In genomic region chr1:87086196-87086595, GRCm38 (mm10) we compare ENCODE assay signal across 25 mouse cellular contexts. TPM values are rescaled to one million over a fixed set of nuclear protein-coding genes. Genes with fewer than 3 reads are reported as not detected.
DNase-seq lines count a peak whose midpoint lies in the region; ATAC-seq and TF ChIP-seq lines count a peak whose summit lies in the region.
"Had no signal": no experiment of that assay in that cellular context is flagged by ENCODE, and none has a peak within 500 bp of the region (broad histone marks: within the 10 kb centered on the region; RNA-seq: fewer than 3 reads in every experiment).

No protein-coding gene starts in this region.

- H3K4me2 ChIP-seq in lung, postnatal 0 days (replicated peaks; ENCODE audit: low read depth, low read length), result no peak overlapping the region
- H3K4me2 ChIP-seq: embryonic facial prominence, embryonic 13.5 days; forebrain, embryonic 12.5 days; heart, embryonic 11.5 days; heart, embryonic 15.5 days; hindbrain, embryonic 14.5 days had no signal

- no peaks in the 10 kb centered on the region for H3K36me3 ChIP-seq in kidney, adult 2 months (ENCODE audit: control insufficient read depth, insufficient read depth, low read length)
- H3K36me3 ChIP-seq in lung, postnatal 0 days (ENCODE audit: insufficient read depth, low read length), result no peaks in the 10 kb centered on the region
- H3K36me3 ChIP-seq: embryonic facial prominence, embryonic 13.5 days; forebrain, embryonic 12.5 days; G1E; heart, embryonic 15.5 days; hindbrain, embryonic 10.5 days had no signal

- no peak overlapping the region for H3K27ac ChIP-seq in kidney, adult 2 months (ENCODE audit: insufficient read depth, low read depth, low read length)
- no peak overlapping the region for H3K27ac ChIP-seq in lung, postnatal 0 days (ENCODE audit: low read length)
- H3K27ac ChIP-seq: embryonic facial prominence, embryonic 13.5 days; forebrain, embryonic 12.5 days; heart, adult 2 months; heart, embryonic 15.5 days; hindbrain, embryonic 10.5 days; hindbrain, embryonic 14.5 days had no signal

- WGBS in kidney, adult 2 months, result 46% methylated on average over 4 of the region's 4 CpGs
- 47% methylated on average over 4 of the region's 4 CpGs for WGBS in lung, postnatal 0 days

- TF ChIP-seq EP300 in lung, postnatal 0 days (IDR thresholded peaks at IDR 0.05), result no peak

- TF ChIP-seq CTCF in kidney, adult 2 months (conservative IDR thresholded peaks at IDR 0.05; ENCODE audit: insufficient read depth, insufficient read length, low read depth, low read length), result no peak
- no peak for TF ChIP-seq CTCF in lung, postnatal 0 days (IDR thresholded peaks at IDR 0.05)

- H3K9me3 ChIP-seq in lung, postnatal 0 days (ENCODE audit: low read length), result no peaks in the 10 kb centered on the region
- H3K9me3 ChIP-seq: embryonic facial prominence, embryonic 13.5 days; forebrain, embryonic 12.5 days; G1E; heart, embryonic 15.5 days; hindbrain, embryonic 10.5 days had no signal

- no peak for TF ChIP-seq POLR2A in kidney, adult 2 months (IDR thresholded peaks at IDR 0.05; ENCODE audit: low read depth, low read length)

- intact Hi-C loops in left cerebral cortex, postnatal 10 days (cut with DNase I), result no loop called here

- no peaks in the 10 kb centered on the region for H3K27me3 ChIP-seq in kidney, adult 2 months (replicated peaks; ENCODE audit: control insufficient read depth, insufficient read depth, low read length)
- H3K27me3 ChIP-seq in lung, postnatal 0 days (replicated peaks; ENCODE audit: insufficient read depth, low read length), result no peaks in the 10 kb centered on the region
- H3K27me3 ChIP-seq: forebrain, embryonic 12.5 days; heart, embryonic 15.5 days had no signal

- no peak overlapping the region for H3K9ac ChIP-seq in lung, postnatal 0 days (replicated peaks; ENCODE audit: low read depth)
- H3K9ac ChIP-seq: embryonic facial prominence, embryonic 13.5 days; forebrain, embryonic 12.5 days; heart, embryonic 15.5 days; hindbrain, embryonic 14.5 days had no signal

- no peaks in the 10 kb centered on the region for H3K4me1 ChIP-seq in kidney, adult 2 months (ENCODE audit: control insufficient read depth, insufficient read depth, low read length)
- H3K4me1 ChIP-seq in lung, postnatal 0 days (ENCODE audit: insufficient read depth, low read depth, low read length), result no peaks in the 10 kb centered on the region
- H3K4me1 ChIP-seq: embryonic facial prominence, embryonic 13.5 days; forebrain, embryonic 12.5 days; heart, embryonic 15.5 days; hindbrain, embryonic 10.5 days had no signal

- no peak for ATAC-seq in lung, postnatal 0 days
- ATAC-seq: CD4-positive, CD25-positive, alpha-beta regulatory T cell, adult 4 months; forebrain, embryonic 16.5 days had no signal

- H3K4me3 ChIP-seq in kidney, adult 2 months (ENCODE audit: insufficient read depth, low read depth, low read length), result no peak overlapping the region
- no peak overlapping the region for H3K4me3 ChIP-seq in lung, postnatal 0 days (ENCODE audit: low read depth, low read length)
- H3K4me3 ChIP-seq: embryonic facial prominence, embryonic 13.5 days; forebrain, embryonic 12.5 days; heart, adult 2 months; heart, embryonic 15.5 days; hindbrain, embryonic 10.5 days had no signal

- DNase-seq in kidney, adult 2 months, result peak; percentile 22
- no peak for DNase-seq in kidney, adult 11 months
- peak; percentile 7 for DNase-seq in lung, postnatal 25 days (ENCODE audit: low spot score)
- DNase-seq in lung, postnatal 0 days (ENCODE audit: low spot score), result no peak
- peak; percentile 61 for DNase-seq in adipocyte (ENCODE audit: low spot score)
- DNase-seq in left cerebral cortex, postnatal 10 days (ENCODE audit: extremely low spot score in 1 of 2, low spot score in 2 of 2), result no peak
- DNase-seq: adrenal gland, adult 2 months; B cell, adult 2 months; cerebellum, adult 11-12 months; cerebellum, adult 9-11 months; cerebellum, postnatal 36 days; gastrocnemius, postnatal 10 days; heart, adult 2 months had no signal

RNA-seq across cellular contexts. Expression of gene Alppl2, which starts 3.5 kb away (rescaled TPM):
- not detected in 2 replicates for polyA plus RNA-seq in kidney, adult 2 months (2012; rRNA removed)
- polyA plus RNA-seq in lung, postnatal 0 days (2015; fragmentation: Nextera tagmentation; extraction: Ambion mirVana), result 0.06 TPM in 1 of 2 replicates, not detected in the other
- total RNA-seq in left cerebral cortex, postnatal 10 days (2021), result not detected
- total RNA-seq: adrenal gland, adult 2 months; G1E; gastrocnemius, postnatal 10 days; gastrocnemius, postnatal 4 days; heart, adult 2 months; heart, postnatal 25 days had no signal
- polyA plus RNA-seq: adrenal gland, adult 2 months; CD4-positive, CD25-positive, alpha-beta regulatory T cell, adult 4 months; embryonic facial prominence, embryonic 13.5 days; forebrain, embryonic 12.5 days; forebrain, embryonic 16.5 days; frontal cortex, adult 2 months; G1E; heart, adult 2 months; heart, embryonic 11.5 days; heart, embryonic 15.5 days; hindbrain, embryonic 10.5 days; hindbrain, embryonic 14.5 days had no signal

RNA-seq across cellular contexts. Expression of gene Alpi, which starts 15.2 kb away (rescaled TPM):
- polyA plus RNA-seq in kidney, adult 2 months (2012; rRNA removed), result not detected in 2 replicates
- not detected in 2 replicates for polyA plus RNA-seq in lung, postnatal 0 days (2015; fragmentation: Nextera tagmentation; extraction: Ambion mirVana)
- not detected for total RNA-seq in left cerebral cortex, postnatal 10 days (2021)
- total RNA-seq: adrenal gland, adult 2 months; G1E; gastrocnemius, postnatal 10 days; gastrocnemius, postnatal 4 days; heart, adult 2 months; heart, postnatal 25 days had no signal
- polyA plus RNA-seq: CD4-positive, CD25-positive, alpha-beta regulatory T cell, adult 4 months; embryonic facial prominence, embryonic 13.5 days; forebrain, embryonic 12.5 days; forebrain, embryonic 16.5 days; frontal cortex, adult 2 months; G1E; heart, embryonic 11.5 days; heart, embryonic 15.5 days; hindbrain, embryonic 10.5 days; hindbrain, embryonic 14.5 days had no signal

RNA-seq across cellular contexts. Expression of gene Akp3, which starts 38.6 kb away (rescaled TPM):
- not detected in 2 replicates for polyA plus RNA-seq in kidney, adult 2 months (2012; rRNA removed)
- polyA plus RNA-seq in lung, postnatal 0 days (2015; fragmentation: Nextera tagmentation; extraction: Ambion mirVana), result not detected in 2 replicates
- not detected for total RNA-seq in left cerebral cortex, postnatal 10 days (2021)
- total RNA-seq: adrenal gland, adult 2 months; gastrocnemius, postnatal 10 days; gastrocnemius, postnatal 4 days; heart, adult 2 months; heart, postnatal 25 days had no signal
- polyA plus RNA-seq: adrenal gland, adult 2 months; CD4-positive, CD25-positive, alpha-beta regulatory T cell, adult 4 months; embryonic facial prominence, embryonic 13.5 days; forebrain, embryonic 12.5 days; forebrain, embryonic 16.5 days; frontal cortex, adult 2 months; G1E; heart, embryonic 11.5 days; heart, embryonic 15.5 days; hindbrain, embryonic 10.5 days; hindbrain, embryonic 14.5 days had no signal

Comparison
In these comparisons a context has a peak if more than half of its experiments do, and no peak if none do; other contexts are left out.
1. DNase-seq: peak in kidney, adult 2 months (single experiment), lung, postnatal 25 days (single experiment) and adipocyte (single experiment); none in kidney, adult 11 months (single experiment), lung, postnatal 0 days (single experiment) and left cerebral cortex, postnatal 10 days (0 of 2).